Mouse (Mus musculus) c-Kit-positive CD71-negative TER-119-negative erythroid progenitor cells, embryonic 14.5 days (primary cell): ENCODE results near the gene Prop1.

ENCODE experiments used
- DNase-seq: peaks from one replicate; pipeline ENCODE4 v3.0.0-alpha.2; 2013; ENCODE audit warnings: low read depth

The Prop1 gene

GRCm38 (mm10) chr11:50953665-50954064, at the start of gene Prop1:
TSS of gene Prop1 (minus strand) at chr11:50953765.
- DNase-seq: no peak

- no peak for DNase-seq
These were observed 49.7 kb upstream of the Prop1 start, which contains the start of gene Olfr51 for GRCm38 (mm10) chr11:51003296-51003695. TSS of gene Olfr51 (plus strand) at chr11:51003596.

- no peak for DNase-seq
These were observed 28.1 kb upstream of the Prop1 start, which contains the start of gene Olfr1377 for GRCm38 (mm10) chr11:50981667-50982066. TSS of gene Olfr1377 (plus strand) at chr11:50981967.

GRCm38 (mm10) chr11:50977216-50977615, 23.7 kb upstream of the Prop1 start:
- no peak for DNase-seq

- no peak for DNase-seq
These were observed 12.7 kb upstream of the Prop1 start, which contains the start of gene Olfr1378 for GRCm38 (mm10) chr11:50966230-50966629. TSS of gene Olfr1378 (plus strand) at chr11:50966530.

GRCm38 (mm10) chr11:50964886-50965285, 11.3 kb upstream of the Prop1 start:
- peak; percentile 14 for DNase-seq

GRCm38 (mm10) chr11:50952290-50952689, 1.3 kb downstream of the Prop1 start:
- DNase-seq: no peak

- DNase-seq: no peak
These were observed 10.1 kb downstream of the Prop1 start, which contains the start of gene 4933414I15Rik for GRCm38 (mm10) chr11:50943506-50943905. TSS of gene 4933414I15Rik (minus strand) at chr11:50943765.

- DNase-seq: no peak
These were observed 11.2 kb downstream of the Prop1 start for GRCm38 (mm10) chr11:50942386-50942785.

- no peak for DNase-seq
These were observed 13.8 kb downstream of the Prop1 start for GRCm38 (mm10) chr11:50939621-50940366.

GRCm38 (mm10) chr11:50938435-50938834, 15.1 kb downstream of the Prop1 start:
- DNase-seq: no peak

- DNase-seq: no peak
These were observed 21.5 kb downstream of the Prop1 start for GRCm38 (mm10) chr11:50932040-50932439.

- no peak for DNase-seq
These were observed 22.1 kb downstream of the Prop1 start, which contains the start of gene Zfp354b for GRCm38 (mm10) chr11:50931451-50931866. TSS of gene Zfp354b (minus strand) at chr11:50931633.

- no peak for DNase-seq
These were observed 22.5 kb downstream of the Prop1 start for GRCm38 (mm10) chr11:50931021-50931420.

GRCm38 (mm10) chr11:50930469-50931014, 23.0 kb downstream of the Prop1 start:
- no peak for DNase-seq

- DNase-seq: peak; percentile 74
These were observed 37.8 kb downstream of the Prop1 start, which contains the start of gene Zfp2 for GRCm38 (mm10) chr11:50915671-50916320. TSS of gene Zfp2 (minus strand) at chr11:50916165.

GRCm38 (mm10) chr11:50914461-50914860, 39.1 kb downstream of the Prop1 start:
- no peak for DNase-seq

GRCm38 (mm10) chr11:50913301-50913700, 40.3 kb downstream of the Prop1 start:
- DNase-seq: no peak

- DNase-seq: no peak
These were observed 45.4 kb downstream of the Prop1 start for GRCm38 (mm10) chr11:50908136-50908535.
